Mouse (Mus musculus) kidney, postnatal 0 days (tissue): Measurements from ENCODE around the gene Pptc7. TPM values are rescaled to one million over a fixed set of nuclear protein-coding genes. Genes with fewer than 3 reads are reported as not detected.

Source experiments
- ATAC-seq: fragments of 200-750 bp; cut with Nextera tagmentation; replicated peaks from 2 replicates; pipeline ENCODE4 v1.8.0; 2017; ENCODE audit warnings: low read depth, moderate number of reproducible peaks, moderate TSS enrichment, moderate library complexity; ENCODE audit not compliant: low FRiP score
- DNase-seq: peaks from one replicate; pipeline ENCODE4 v3.0.0-alpha.2; 2016; ENCODE audit warnings: low spot score
- H3K27ac ChIP-seq: fragments of 300-500 bp; sonication (generic); 2 replicates; pipeline ENCODE4 v1.5.1; 2014; ENCODE audit warnings: mild to moderate bottlenecking
- H3K27me3 ChIP-seq: fragments of 300-500 bp; sonication (generic); 2 replicates; pipeline ENCODE4 v1.6.1; 2014; ENCODE audit warnings: low read length, mixed read lengths; ENCODE audit not compliant: insufficient read depth
- H3K36me3 ChIP-seq: fragments of 300-500 bp; sonication (generic); 2 replicates; pipeline ENCODE4 v1.6.1; 2014; ENCODE audit warnings: low read length, mixed read lengths; ENCODE audit not compliant: insufficient read depth
- H3K4me1 ChIP-seq: fragments of 300-500 bp; sonication (generic); replicated peaks from 2 replicates; pipeline ENCODE4 v1.6.1; 2014; ENCODE audit warnings: antibody characterized with exemption, low read length, mixed read lengths; ENCODE audit not compliant: insufficient read depth
- H3K4me2 ChIP-seq: fragments of 300-500 bp; sonication (generic); 2 replicates; pipeline ENCODE4 v1.6.1; 2014; ENCODE audit warnings: mild to moderate bottlenecking, low read length, moderate library complexity, mixed read lengths
- H3K4me3 ChIP-seq: fragments of 300-500 bp; sonication (generic); replicated peaks from 2 replicates; pipeline ENCODE4 v1.5.1; 2014; ENCODE audit warnings: low read depth, low read length
- H3K9ac ChIP-seq: fragments of 300-500 bp; sonication (generic); 2 replicates; pipeline ENCODE4 v1.6.1; 2014; ENCODE audit warnings: low read depth, low read length
- H3K9me3 ChIP-seq: fragments of 300-500 bp; sonication (generic); replicated peaks from 2 replicates; pipeline ENCODE4 v1.6.1; 2016; ENCODE audit warnings: low read length, inconsistent platforms, mixed read lengths
- CTCF ChIP-seq: IDR thresholded peaks from 2 replicates; pipeline ENCODE4 v1.5.1; 2016; ENCODE audit warnings: antibody characterized with exemption, low read depth, mild to moderate bottlenecking, moderate library complexity
- WGBS: fragments of 180-500 bp; shearing (Covaris S2); extraction: QIAGEN DNeasy Blood & Tissue Kit; methylation state at CpG from one replicate; pipeline ENCODE4 v1.1.7; 2014; 5-methylcytosine and 5-hydroxymethylcytosine counted together
- polyA plus RNA-seq: library from polyadenylated mRNA; unstranded; fragments of >200 nt; fragmentation: Nextera tagmentation; extraction: Ambion mirVana; gene quantifications from 2 replicates; pipeline ENCODE4 v1.2.1, GENCODE M21; 2015

Gene Pptc7
- polyA plus RNA-seq, 1 experiment from 2014 or later = 12.1 TPM

DNA sequence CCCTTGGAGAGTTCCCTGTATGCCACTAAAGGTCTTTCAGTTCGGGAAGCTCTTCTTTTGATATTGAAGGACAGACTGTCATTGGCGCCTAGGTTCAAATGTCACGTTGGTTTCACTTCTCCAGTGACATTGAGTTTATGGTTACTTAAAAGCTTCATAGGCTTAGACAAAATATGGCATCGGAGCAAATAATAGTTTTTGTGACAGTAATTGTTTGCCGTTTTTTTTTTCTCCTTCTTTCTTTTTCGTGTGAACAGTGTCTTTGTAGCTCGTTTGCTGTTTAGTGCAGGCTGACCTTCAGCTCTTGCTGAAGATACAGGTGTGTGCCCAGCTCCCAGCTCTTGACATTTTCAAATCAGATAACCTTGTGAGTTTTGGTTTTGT is 1.6 kb downstream of the Pptc7 start:
- Histone ChIP-seq H3K36me3 (no peaks in the 10 kb centered on the region), H3K4me1 (peaks cover 6% of the 10 kb centered on the region; the same call in 1 of the 2 replicates), H3K27ac (no peak overlapping the region), H3K9me3 (no peaks in the 10 kb centered on the region), H3K27me3 (no peaks in the 10 kb centered on the region), H3K4me3 (peak overlapping the region; percentile 98), H3K9ac (peak overlapping the region; percentile 94), H3K4me2 (peak overlapping the region; percentile 87)
- no peak for DNase-seq
- TF ChIP-seq CTCF = no peak
- 50% methylated on average over 7 of the region's 7 CpGs for WGBS
- no peak for ATAC-seq

DNA sequence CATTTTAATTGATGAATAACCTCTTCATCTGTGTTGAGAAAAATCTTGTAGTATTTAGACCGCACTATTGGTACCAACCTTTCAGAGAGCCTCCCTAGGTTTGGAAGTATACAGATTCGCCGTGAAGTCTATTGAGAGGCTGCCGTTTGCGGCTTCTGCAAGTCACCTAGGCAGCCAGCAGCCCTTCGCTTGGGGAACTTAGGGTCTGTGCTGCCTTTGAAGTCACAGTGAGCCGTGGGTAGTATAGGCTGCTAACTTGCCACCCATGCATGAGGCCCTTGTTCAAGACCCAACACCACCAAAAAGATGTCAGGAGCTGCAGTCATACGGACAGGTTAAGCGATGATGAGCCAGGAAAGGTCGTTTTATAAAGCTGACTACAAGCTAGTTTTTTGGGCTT is 2.0 kb downstream of the Pptc7 start:
- Histone ChIP-seq H3K9me3 (no peaks in the 10 kb centered on the region), H3K27ac (no peak overlapping the region), H3K9ac (no peak overlapping the region; the same call in 1 of the 2 replicates), H3K4me2 (peak overlapping the region; percentile 87; the same call in 1 of the 2 replicates), H3K27me3 (no peaks in the 10 kb centered on the region), H3K36me3 (no peaks in the 10 kb centered on the region), H3K4me3 (no peak overlapping the region), H3K4me1 (peaks cover 6% of the 10 kb centered on the region; the same call in 1 of the 2 replicates)
- 90% methylated on average over 10 of the region's 10 CpGs for WGBS
- ATAC-seq (no peak), DNase-seq (no peak)
- TF ChIP-seq CTCF = no peak

DNA sequence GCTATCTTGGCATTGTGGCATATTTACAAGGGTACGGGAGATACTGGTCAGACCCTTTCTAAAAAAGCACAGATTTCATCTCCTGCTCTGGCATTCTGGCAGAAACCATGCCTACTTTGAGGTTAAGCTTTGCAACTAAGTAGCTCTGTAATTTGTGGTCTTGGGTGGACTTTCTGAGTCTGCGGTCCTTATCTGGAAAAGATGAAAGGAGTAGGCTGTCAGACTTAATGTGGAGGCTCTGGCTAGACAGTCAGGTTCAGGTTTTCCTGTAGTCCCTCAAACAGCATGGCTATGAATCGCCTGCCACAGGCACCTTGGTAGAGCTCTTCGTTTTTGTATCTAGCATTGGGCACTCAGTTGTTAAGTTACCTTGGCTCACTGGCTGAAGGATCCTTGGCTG is 2.9 kb downstream of the Pptc7 start:
- Histone ChIP-seq H3K4me3 (no peak overlapping the region), H3K9ac (no peak overlapping the region), H3K4me2 (no peak overlapping the region), H3K36me3 (no peaks in the 10 kb centered on the region), H3K4me1 (peaks cover 6% of the 10 kb centered on the region; the same call in 1 of the 2 replicates), H3K27me3 (no peaks in the 10 kb centered on the region), H3K9me3 (no peaks in the 10 kb centered on the region), H3K27ac (no peak overlapping the region)
- DNase-seq (no peak), ATAC-seq (no peak)
- WGBS = 87% methylated on average over 4 of the region's 4 CpGs
- TF ChIP-seq CTCF = no peak

DNA sequence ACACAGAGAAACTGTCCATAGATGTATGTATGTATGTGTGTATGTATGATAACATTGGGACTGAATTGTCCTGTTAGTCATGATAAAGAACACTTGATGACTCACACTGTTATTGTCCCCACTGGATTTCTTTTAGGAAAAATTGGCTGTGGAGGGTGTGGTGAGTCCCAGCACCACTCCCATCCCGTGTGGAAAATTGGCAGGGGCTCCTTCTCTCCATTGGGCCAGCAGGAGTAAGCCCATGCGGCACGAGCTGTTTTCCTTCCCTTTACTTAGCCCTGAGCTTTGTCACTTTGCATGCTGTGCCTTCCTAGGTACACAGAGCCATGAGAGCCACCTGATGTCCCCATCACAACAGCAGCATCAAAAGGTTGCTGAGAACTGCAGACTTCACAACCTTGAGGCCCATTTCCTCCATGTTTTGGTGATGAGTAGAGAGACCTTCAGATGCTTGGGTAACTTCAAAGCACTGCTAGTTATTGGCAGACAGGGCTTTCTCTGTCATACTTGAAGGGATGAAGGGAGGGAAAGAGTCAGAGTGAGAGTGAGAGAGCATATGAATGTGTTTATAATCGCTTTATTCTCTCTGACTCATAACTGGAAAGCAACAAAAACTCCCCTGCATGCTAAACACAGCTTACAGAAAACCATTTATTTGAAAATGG is 4.1 kb downstream of the Pptc7 start:
- no peak for DNase-seq
- no peak for ATAC-seq
- Histone ChIP-seq H3K9me3 (no peaks in the 10 kb centered on the region), H3K27me3 (no peaks in the 10 kb centered on the region), H3K4me1 (peaks cover 6% of the 10 kb centered on the region; the same call in 1 of the 2 replicates), H3K27ac (no peak overlapping the region), H3K9ac (no peak overlapping the region), H3K4me3 (no peak overlapping the region), H3K36me3 (no peaks in the 10 kb centered on the region), H3K4me2 (no peak overlapping the region)
- 84% methylated on average over 4 of the region's 4 CpGs for WGBS
- no peak for TF ChIP-seq CTCF

DNA sequence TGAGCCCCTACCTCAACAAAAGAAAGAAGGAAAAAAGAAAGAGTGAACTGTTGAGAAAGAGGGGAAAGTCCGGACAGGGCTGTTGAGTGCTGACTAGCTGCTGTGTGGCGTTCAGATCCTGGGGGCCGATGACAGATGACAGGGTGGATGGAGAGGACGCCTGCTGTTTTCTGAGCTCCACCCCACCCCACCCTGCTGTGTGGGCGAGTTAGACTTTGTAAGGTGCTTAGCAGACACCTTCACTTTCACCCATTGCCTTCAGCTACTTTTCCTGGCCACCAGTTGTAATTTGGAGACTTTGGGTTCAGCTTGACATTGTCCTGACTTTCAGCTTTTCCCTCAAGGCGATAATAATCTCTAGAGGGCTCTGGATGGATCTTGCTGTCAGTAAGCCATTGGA is 7.0 kb downstream of the Pptc7 start:
- H3K9ac ChIP-seq = no peak overlapping the region
- ATAC-seq = no peak

DNA sequence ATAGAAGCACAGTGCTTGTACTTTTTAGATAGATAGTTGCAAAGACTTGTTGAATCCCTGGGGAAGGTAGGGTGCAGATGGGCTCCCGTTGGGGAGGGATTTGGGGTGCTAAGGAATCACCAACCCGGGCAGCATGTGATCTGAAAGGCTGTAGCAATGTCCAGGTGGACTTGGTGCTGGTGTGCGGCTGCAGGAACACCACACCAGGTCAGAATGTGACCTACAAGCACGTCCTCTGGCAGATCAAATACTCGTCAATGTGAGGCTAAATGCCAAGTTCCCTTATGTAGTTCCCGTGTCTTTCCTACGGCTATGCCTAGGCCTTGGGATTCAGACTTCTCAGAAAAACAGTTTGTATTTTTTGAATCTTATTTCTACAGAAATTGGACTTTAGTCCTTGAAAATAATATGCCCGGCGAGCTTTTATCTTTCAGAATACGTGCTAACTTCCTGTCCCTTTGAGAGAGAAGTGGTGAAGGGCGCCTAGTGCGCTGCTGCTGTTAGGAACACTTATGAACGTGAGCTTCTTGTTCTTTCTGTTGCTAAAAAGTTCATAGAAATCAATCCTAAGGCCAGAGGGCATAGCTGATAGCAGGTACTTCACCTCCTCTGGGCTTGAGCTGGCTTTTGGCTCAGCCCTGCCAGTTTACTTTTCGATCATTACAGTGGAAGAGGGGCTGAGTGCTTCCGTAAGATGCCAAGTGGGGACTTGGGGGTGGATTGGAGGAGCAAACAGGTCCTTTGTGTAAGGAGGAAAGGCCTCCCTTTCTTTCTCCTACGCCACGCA is 7.6 kb downstream of the Pptc7 start:
- H3K4me1 ChIP-seq = no peaks in the 10 kb centered on the region
- H3K9me3 ChIP-seq = no peaks in the 10 kb centered on the region
- 67% methylated on average over 17 of the region's 17 CpGs for WGBS
- ATAC-seq (no peak), DNase-seq (no peak)
- H3K4me3 ChIP-seq = no peak overlapping the region
- no peak overlapping the region for H3K4me2 ChIP-seq
- TF ChIP-seq CTCF = no peak
- 0 out of 2 replicates have a peak overlapping the region, but pooled peaks have one; percentile 18 for H3K9ac ChIP-seq
- peak overlapping the region; percentile 54; the same call in 1 of the 2 replicates for H3K27ac ChIP-seq
- H3K36me3 ChIP-seq = no peaks in the 10 kb centered on the region
- H3K27me3 ChIP-seq = no peaks in the 10 kb centered on the region

More for the DNA sequence above, 7.0 kb downstream of the Pptc7 start:
- Histone ChIP-seq H3K4me2 (no peak overlapping the region), H3K4me3 (no peak overlapping the region), H3K27ac (0 out of 2 replicates have a peak overlapping the region, but pooled peaks have one; percentile 54), H3K9me3 (no peaks in the 10 kb centered on the region), H3K4me1 (no peaks in the 10 kb centered on the region; the same call in 1 of the 2 replicates), H3K36me3 (no peaks in the 10 kb centered on the region), H3K27me3 (no peaks in the 10 kb centered on the region)
- WGBS = 76% methylated on average over 6 of the region's 6 CpGs
- DNase-seq = no peak
- TF ChIP-seq CTCF = no peak
